Mouse (Mus musculus): ENCODE results near the gene Magoh.

DNA sequence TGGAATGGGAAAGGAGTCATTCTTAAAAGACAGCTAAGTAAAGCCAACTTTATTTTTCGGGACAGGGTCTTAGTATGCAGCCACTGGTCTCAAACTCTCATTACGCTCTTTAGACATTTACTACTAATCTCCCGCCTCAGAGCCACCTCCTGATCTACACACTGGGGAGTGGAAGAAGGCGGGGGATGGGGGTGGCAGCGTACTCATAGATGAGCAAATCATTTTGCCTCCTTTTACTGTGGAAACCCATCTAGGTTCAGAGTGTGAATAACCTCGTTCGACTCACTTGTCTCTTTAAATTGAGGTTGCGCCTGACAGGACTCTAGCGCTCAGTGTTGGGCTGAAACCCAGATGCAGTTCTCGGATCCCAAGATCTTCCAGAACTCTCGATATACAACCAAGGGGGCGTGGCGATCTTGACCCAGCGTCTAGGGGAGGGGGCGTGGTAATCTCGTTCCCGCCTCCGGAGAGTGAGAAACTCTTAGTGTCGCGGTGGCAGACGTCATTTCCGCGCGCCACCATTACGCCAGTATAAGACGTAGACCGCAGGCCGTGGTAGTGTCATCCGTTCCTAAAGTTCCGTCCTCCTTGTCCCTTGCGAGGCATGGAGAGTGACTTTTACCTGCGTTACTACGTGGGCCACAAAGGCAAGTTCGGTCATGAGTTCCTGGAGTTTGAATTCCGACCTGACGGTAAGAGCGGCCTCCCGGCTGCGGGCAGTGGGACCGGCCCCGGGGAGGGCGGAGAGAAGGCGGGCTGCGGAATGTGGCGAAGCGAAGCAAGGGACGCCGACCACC is at the start of gene Magoh:
- TF ChIP-seq GATA1 (IDR thresholded peaks at IDR 0.05; ENCODE audit: borderline replicate concordance, low read length) (no peak), FLI1 (IDR thresholded peaks at IDR 0.05; ENCODE audit: low read length) (no peak)
